Mouse (Mus musculus) heart, embryonic 14.5 days (tissue): ENCODE measurements around the gene Lipe. TPM values are rescaled to one million over a fixed set of nuclear protein-coding genes. Genes with fewer than 3 reads are reported as not detected.

ENCODE experiments used
- ATAC-seq: fragments of 200-750 bp; cut with Nextera tagmentation; 2 replicates; pipeline ENCODE4 v1.8.0; 2017; ENCODE audit warnings: low read depth, moderate TSS enrichment; ENCODE audit not compliant: insufficient number of reproducible peaks, insufficient read depth, low FRiP score
- H3K27ac ChIP-seq, 2 experiments: fragments of 200-500 bp in 1 of 2; fragments of 300-500 bp in 1 of 2; sonication (generic) in 1 of 2; replicated peaks in 1 of 2; 2 replicates each; pipeline ENCODE4 v1.5.1; 2012 to 2014; ENCODE audit warnings: low read depth in 2 of 2, low read length in 2 of 2, control low read depth in 1 of 2, mild to moderate bottlenecking in 1 of 2, mixed read lengths in 1 of 2; ENCODE audit not compliant: control insufficient read depth in 1 of 2, insufficient read depth in 1 of 2
- H3K27me3 ChIP-seq: fragments of 300-500 bp; sonication (generic); 2 replicates; pipeline ENCODE4 v1.6.1; 2014; ENCODE audit warnings: mild to moderate bottlenecking, low read length, control low read depth; ENCODE audit not compliant: control insufficient read depth, insufficient read depth
- H3K36me3 ChIP-seq: fragments of 300-500 bp; sonication (generic); 2 replicates; pipeline ENCODE4 v1.6.1; 2014; ENCODE audit warnings: mild to moderate bottlenecking, control low read depth, low read length, mixed read lengths; ENCODE audit not compliant: control insufficient read depth, insufficient read depth
- H3K4me1 ChIP-seq, 2 experiments: fragments of 200-500 bp in 1 of 2; fragments of 300-500 bp in 1 of 2; sonication (generic) in 1 of 2; 2 replicates each; pipeline ENCODE4 v1.6.1; 2012 to 2014; ENCODE audit warnings: low read length in 2 of 2, control low read depth in 1 of 2, mixed read lengths in 1 of 2; ENCODE audit not compliant: control insufficient read depth in 2 of 2, insufficient read depth in 2 of 2
- H3K4me2 ChIP-seq: fragments of 300-500 bp; sonication (generic); 2 replicates; pipeline ENCODE4 v1.6.1; 2014; ENCODE audit warnings: mild to moderate bottlenecking, low read length
- H3K4me3 ChIP-seq, 2 experiments: fragments of 200-500 bp in 1 of 2; fragments of 300-500 bp in 1 of 2; sonication (generic) in 1 of 2; 2 replicates each; pipeline ENCODE4 v1.5.1; 2012 to 2014; ENCODE audit warnings: low read length in 2 of 2, mild to moderate bottlenecking in 2 of 2, control low read depth in 1 of 2, low read depth in 1 of 2, moderate library complexity in 1 of 2; ENCODE audit not compliant: control insufficient read depth in 1 of 2, insufficient read depth in 1 of 2
- H3K9ac ChIP-seq: fragments of 300-500 bp; sonication (generic); 2 replicates; pipeline ENCODE4 v1.6.1; 2014; ENCODE audit warnings: mild to moderate bottlenecking, low read length
- H3K9me3 ChIP-seq: fragments of 300-500 bp; sonication (generic); 2 replicates; pipeline ENCODE4 v1.6.1; 2016; ENCODE audit warnings: low read length, control low read depth; ENCODE audit not compliant: control insufficient read depth
- WGBS: fragments of 180-500 bp; shearing (Covaris S2); extraction: QIAGEN DNeasy Blood & Tissue Kit; methylation state at CpG from one replicate; pipeline ENCODE4 v1.1.7; 2014; 5-methylcytosine and 5-hydroxymethylcytosine counted together
- polyA plus RNA-seq: library from polyadenylated mRNA; unstranded; fragments of >200 nt; fragmentation: Nextera tagmentation; extraction: Ambion mirVana; gene quantifications from 2 replicates; pipeline ENCODE4 v1.2.1, GENCODE M21; 2014

Lipe gene
- polyA plus RNA-seq, 1 experiment from 2014 or later = 3.6 TPM

GRCm38 (mm10) chr7:25378181-25379100, 20.1 kb downstream of the Lipe start:
- Histone ChIP-seq H3K36me3 (peaks cover 21% of the 10 kb centered on the region), H3K4me1 (peaks cover 18 to 27% of the 10 kb centered on the region in 2 experiments), H3K4me2 (no peak overlapping the region), H3K9ac (no peak overlapping the region), H3K27me3 (no peaks in the 10 kb centered on the region), H3K27ac (no peak overlapping the region), H3K4me3 (no peak overlapping the region), H3K9me3 (no peaks in the 10 kb centered on the region)
- WGBS = 82% methylated on average over 13 of the region's 13 CpGs
- no peak for ATAC-seq

- Histone ChIP-seq H3K27ac (peak overlapping the region; percentile 4 to 20; a peak in 2 of 4 replicates), H3K4me3 (peak overlapping the region; percentile 41 to 64), H3K27me3 (no peaks in the 10 kb centered on the region), H3K4me2 (peak overlapping the region; percentile 60), H3K4me1 (peaks cover 18 to 27% of the 10 kb centered on the region in 2 experiments), H3K36me3 (peaks cover 10% of the 10 kb centered on the region), H3K9me3 (no peaks in the 10 kb centered on the region), H3K9ac (no peak overlapping the region)
- WGBS = 32% methylated on average over 8 of the region's 8 CpGs
- ATAC-seq = no peak
Observed at GRCm38 (mm10) chr7:25377100-25377700, 21.3 kb downstream of the Lipe start.

- WGBS = 2% methylated on average over 17 of the region's 17 CpGs
Observed at GRCm38 (mm10) chr7:25376556-25376955, 22.0 kb downstream of the Lipe start.

GRCm38 (mm10) chr7:25372441-25372840, 26.1 kb downstream of the Lipe start:
- ATAC-seq = no peak
- WGBS = 80% methylated on average over 5 of the region's 5 CpGs
- no peak overlapping the region for H3K4me3 ChIP-seq
- no peaks in the 10 kb centered on the region for H3K36me3 ChIP-seq
- H3K4me2 ChIP-seq = no peak overlapping the region
- H3K27me3 ChIP-seq = peaks cover 29% of the 10 kb centered on the region
- no peak overlapping the region for H3K9ac ChIP-seq
- peaks cover 9 to 11% of the 10 kb centered on the region in 2 experiments for H3K4me1 ChIP-seq
- no peaks in the 10 kb centered on the region for H3K9me3 ChIP-seq
- H3K27ac ChIP-seq = no peak overlapping the region

More at GRCm38 (mm10) chr7:25376556-25376955, 22.0 kb downstream of the Lipe start:
- Histone ChIP-seq H3K36me3 (peaks cover 3% of the 10 kb centered on the region; the same call in 1 of the 2 replicates), H3K4me3 (peak overlapping the region; percentile 41 to 64), H3K27ac (peak overlapping the region in 1 of 2 experiments; percentile 20; a peak in 2 of 4 replicates), H3K27me3 (no peaks in the 10 kb centered on the region), H3K9me3 (no peaks in the 10 kb centered on the region), H3K9ac (peak overlapping the region; percentile 48), H3K4me2 (peak overlapping the region; percentile 60), H3K4me1 (peaks cover 18 to 27% of the 10 kb centered on the region in 2 experiments)
- peak; percentile 66 for ATAC-seq

- Histone ChIP-seq H3K9ac (no peak within 1 kb of the TSS), H3K4me1 (no peaks in the 10 kb centered on the region; a peak in 1 of 4 replicates), H3K4me3 (no peak within 1 kb of the TSS), H3K4me2 (no peak within 1 kb of the TSS), H3K36me3 (peaks cover 5% of the 10 kb centered on the region), H3K27ac (no peak within 1 kb of the TSS), H3K9me3 (no peaks in the 10 kb centered on the region), H3K27me3 (peaks cover 40% of the 10 kb centered on the region)
- WGBS = 43% methylated on average over 12 of the region's 12 CpGs
- no peak for ATAC-seq
Observed at GRCm38 (mm10) chr7:25369058-25369749, 29.3 kb downstream of the Lipe start, which contains the start of gene Cnfn. TSS of gene Cnfn (minus strand) at chr7:25369724.

- WGBS = 25% methylated on average over 12 of the region's 12 CpGs
- no peak overlapping the region for H3K4me3 ChIP-seq
- H3K4me1 ChIP-seq = no peaks in the 10 kb centered on the region; a peak in 1 of 4 replicates
- no peak overlapping the region for H3K4me2 ChIP-seq
- H3K27ac ChIP-seq = no peak overlapping the region
- H3K9me3 ChIP-seq = no peaks in the 10 kb centered on the region
- peaks cover 40% of the 10 kb centered on the region for H3K27me3 ChIP-seq
- ATAC-seq = no peak
- no peak overlapping the region for H3K9ac ChIP-seq
- H3K36me3 ChIP-seq = peaks cover 13% of the 10 kb centered on the region
Observed at GRCm38 (mm10) chr7:25368333-25368732, 30.2 kb downstream of the Lipe start.

- Histone ChIP-seq H3K4me2 (peak overlapping the region; percentile 43), H3K9ac (no peak overlapping the region), H3K9me3 (no peaks in the 10 kb centered on the region), H3K4me1 (no peaks in the 10 kb centered on the region; a peak in 1 of 4 replicates), H3K36me3 (peaks cover 19% of the 10 kb centered on the region), H3K4me3 (peak overlapping the region in 1 of 2 experiments; percentile 5; a peak in 1 of 4 replicates), H3K27me3 (peaks cover 40% of the 10 kb centered on the region), H3K27ac (no peak overlapping the region)
- 3% methylated on average over 33 of the region's 33 CpGs for WGBS
- ATAC-seq = no peak
Observed at GRCm38 (mm10) chr7:25367632-25368293, 30.7 kb downstream of the Lipe start.
